Mouse (Mus musculus) cerebellum, adult 2 months (tissue): Measurements from ENCODE around the gene Cpne4.

Experiments used
- CTCF ChIP-seq: fragments of 200-500 bp; IDR thresholded peaks from 2 replicates; pipeline ENCODE4 v1.5.1; 2011; ENCODE audit warnings: low read depth, mild to moderate bottlenecking, control low read depth, low read length, moderate library complexity, borderline replicate concordance; ENCODE audit not compliant: insufficient read depth
- POLR2A ChIP-seq: fragments of 200-500 bp; IDR thresholded peaks from 2 replicates; pipeline ENCODE4 v1.6.1; 2011; ENCODE audit warnings: low read length, control low read depth, borderline replicate concordance; ENCODE audit not compliant: insufficient read depth

- TF ChIP-seq CTCF (no peak), POLR2A (no peak)
Measured at GRCm38 (mm10) chr9:104895360-104895759, 348.3 kb downstream of the Cpne4 start.
